Mouse (Mus musculus) T-cell, adult 2 months (primary cell): ENCODE results near the gene Rcan3.

Experiments used
- DNase-seq: peaks from one replicate; pipeline ENCODE4 v3.0.0; 2022; ENCODE audit warnings: low spot score

Rcan3 gene

DNA sequence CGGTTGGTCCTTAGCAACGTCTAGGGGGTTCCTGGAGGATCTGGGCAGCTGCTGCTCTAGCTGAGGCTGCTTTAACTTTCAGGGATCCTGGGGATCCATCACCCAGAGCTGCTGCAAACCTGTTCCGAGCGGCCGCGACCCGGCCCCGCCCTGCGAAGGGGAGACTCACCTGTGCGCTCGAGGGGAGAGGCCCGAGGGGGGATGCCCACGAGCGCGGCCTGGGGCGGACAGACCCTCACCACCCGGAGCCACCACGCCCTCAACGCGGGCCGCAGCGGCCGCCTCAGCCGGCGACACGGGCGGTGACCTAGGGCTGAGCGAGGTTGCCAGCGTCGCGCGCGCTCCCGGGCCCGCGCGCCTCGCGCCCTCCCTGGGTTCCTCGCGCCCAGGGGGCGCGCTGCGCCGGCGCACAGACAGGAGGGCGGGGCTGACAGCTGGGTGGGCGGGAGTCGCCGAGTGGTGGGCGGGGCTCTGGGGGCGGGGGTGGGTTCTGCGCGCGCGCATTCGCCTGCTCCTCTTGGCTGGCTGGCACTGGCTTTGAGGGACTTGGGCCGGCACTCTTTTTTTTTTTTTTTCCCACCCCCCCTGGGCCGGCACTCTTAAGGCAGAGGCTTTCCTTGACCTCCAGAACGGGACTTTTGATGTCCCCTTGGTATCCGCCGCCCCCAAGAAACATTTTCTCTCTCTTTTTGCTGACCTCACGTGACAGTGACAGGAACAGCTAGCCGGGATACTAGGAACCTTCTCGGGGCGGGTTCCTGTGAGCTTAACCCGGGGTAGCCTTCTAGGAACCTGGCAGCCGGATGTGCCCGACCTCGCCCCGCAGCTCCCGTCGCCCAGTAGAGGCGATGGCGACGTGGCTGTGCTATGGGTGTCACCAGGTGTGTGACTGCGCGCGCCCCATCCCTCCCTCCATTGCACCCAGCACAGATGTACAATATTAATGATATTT lies at the start of gene Rcan3:
Gene Rcan3, minus strand, starts transcription at position 411 of the 952 bp plus-strand sequence.
- DNase-seq: peak; percentile 75

DNA sequence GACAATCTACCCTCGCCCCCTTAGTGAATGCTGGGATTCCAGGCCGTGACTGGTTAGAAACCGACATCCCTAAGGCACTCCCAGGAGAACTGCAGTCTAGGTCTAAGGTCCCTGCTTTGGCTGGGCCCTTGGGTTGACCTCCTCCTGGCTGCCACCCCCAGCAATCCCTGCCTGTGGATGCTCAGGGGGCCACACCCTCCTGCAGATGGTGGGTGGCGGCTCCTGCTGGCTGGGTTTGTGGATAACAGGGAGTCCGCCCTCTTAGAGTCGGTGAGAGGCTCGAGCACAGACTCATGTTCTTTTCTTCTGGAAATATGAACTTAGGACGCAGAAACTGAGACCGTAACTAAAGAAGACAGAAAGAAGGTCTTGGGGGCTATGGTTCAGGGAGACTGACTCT lies 46.7 kb upstream of the Rcan3 start:
- no peak for DNase-seq

DNA sequence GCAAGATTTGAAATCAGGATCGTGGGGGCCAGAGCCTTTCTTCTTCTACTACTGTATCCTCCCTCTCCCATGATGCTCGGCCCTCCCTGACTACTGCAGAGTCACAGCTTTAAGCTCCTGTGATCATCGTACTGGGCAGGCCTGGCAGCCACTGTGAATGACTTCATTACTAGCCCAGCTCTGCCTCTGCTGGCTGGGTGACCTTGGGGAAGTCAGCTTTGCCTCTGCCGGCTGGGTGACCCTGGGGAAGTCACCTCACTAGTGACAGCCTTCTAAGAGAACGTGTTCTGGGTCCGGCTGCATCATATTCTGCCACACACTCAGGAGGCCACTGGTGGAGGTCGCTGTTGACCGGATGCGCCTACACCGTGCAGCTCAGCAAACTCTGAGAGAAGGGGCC lies 44.2 kb upstream of the Rcan3 start:
- no peak for DNase-seq

DNA sequence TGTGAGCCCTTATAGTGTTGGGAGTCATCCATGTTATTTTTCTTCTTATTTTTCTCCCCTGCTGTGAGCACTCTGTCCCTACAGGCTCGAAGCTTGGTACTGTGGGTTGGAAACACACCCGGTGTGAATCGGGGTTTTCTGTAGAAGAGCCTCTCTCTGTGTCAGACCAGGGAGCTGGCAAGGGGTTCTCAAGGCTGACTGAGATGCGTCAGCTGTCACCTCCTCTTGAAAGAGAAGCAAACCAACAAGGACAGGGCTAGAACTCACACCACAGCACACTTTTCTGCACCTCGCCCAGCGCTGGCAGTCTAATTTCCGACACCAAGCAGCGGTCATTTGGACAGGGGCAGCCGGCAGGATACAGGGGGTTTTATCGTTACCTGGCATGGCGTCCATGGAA lies 29.8 kb upstream of the Rcan3 start:
- DNase-seq: no peak

DNA sequence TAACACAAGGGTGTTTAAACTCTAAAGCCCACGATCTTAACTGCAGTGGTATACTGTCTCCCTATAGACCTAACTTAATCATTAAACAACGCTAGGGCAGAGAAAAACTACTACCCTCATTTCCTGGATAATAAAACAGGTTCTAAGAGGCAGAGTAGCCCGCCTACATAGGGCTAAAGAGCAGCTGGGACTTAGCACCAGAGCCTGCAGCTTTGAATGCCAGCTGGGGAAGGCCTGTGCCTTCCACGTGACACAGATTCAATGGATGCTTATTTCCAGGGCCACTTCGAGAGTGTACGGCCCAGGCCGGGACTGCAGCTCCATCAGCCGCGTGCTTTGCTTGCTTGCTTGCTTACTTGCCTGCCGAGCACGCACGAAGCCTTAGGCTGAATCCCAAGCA lies 19.9 kb upstream of the Rcan3 start:
- no peak for DNase-seq

DNA sequence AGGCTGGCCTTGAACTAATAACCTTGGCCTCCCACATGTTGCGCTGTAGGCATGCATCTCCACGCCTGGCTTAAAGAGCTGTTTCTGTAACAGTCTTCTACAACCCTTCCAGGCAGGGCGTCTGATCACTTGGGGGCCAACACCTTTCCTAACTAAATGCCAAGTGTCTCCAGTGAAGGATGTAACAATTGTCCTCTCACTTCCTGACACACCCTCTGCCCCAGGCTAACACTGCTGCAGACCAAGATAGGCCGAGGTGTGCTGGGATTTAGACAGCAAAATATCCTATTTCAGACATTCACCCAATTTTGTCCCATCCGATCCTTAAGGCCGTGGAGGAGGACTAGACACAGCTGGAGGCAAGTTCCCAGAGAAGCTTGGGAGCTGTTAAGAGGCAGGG lies 19.5 kb upstream of the Rcan3 start:
- no peak for DNase-seq

DNA sequence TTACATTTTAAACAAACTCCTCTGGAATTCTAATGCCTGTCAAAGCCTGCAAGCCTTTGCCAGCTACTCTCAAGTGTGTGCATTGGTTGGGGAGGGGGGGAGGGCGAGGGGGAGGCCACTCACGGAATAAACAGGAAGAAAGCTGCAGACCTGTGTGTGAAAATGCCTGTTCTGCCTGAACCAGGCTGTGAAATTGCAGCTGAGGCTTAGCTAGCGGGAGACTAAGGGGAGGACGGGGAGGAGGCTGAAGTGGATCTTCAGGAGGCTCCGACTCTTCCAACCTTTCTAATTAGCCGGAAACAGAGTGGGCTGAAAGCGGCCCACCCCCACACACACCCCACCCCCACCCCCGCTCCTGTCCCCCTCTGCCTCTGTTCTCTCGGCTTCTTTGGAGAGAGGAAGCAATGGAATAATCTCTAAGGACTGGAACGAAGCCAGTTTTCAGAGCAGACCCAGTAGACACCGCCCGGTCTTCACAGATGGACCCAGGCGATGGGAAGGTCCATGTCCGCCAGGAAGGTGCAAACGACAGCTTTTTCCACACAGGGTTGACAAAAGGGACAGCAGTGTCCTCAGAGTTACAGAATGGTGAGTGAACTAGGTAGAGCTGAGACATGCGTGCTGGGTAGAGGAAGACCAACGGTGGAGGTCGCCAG lies 17.8 kb upstream of the Rcan3 start:
- DNase-seq: no peak

DNA sequence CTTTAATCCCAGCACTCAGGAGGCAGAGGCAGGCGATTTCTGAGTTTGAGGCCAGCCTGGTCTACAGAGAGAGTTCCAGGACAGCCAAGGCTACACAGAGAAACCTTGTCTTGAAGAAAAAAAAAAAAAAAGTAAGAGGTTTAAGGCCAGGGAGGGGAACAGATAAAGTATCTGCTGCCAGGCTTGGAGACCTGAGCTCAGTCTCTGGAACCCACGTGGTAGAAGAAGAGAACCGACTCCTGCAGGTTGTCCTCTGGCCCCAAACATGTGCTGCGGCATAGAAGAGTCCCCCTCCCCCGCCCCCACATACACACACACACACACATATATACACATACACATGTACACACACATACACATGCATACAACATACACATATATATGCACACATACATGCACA lies 8.8 kb upstream of the Rcan3 start:
- no peak for DNase-seq

DNA sequence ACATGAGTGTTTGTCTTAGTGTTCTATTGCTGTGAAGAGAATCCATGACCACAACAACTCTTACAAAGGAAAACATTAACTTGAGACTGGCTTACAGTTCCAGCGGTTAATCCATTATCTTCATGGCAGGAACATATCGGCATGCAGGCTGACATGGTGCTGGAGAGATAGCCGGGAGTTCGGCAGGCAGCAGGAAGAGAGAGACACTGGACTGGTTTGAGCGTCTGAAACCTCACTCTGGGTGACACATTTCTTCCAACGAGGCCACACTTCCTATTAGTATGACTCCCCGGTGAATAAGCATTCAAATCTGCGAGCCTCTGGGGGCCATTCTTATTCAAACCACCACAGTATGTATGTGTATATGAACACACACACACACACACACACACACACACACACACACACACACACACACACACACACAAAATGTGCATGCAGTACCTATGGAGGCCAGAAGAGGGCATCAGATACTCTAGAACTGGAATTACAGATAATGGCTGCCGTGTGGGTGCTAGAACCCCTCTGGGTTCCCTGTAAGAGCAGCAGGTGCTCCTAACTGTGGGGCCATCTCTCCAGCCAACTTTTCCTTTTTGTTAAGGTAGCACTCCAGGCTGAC lies 6.4 kb upstream of the Rcan3 start:
- DNase-seq: peak; percentile 54

DNA sequence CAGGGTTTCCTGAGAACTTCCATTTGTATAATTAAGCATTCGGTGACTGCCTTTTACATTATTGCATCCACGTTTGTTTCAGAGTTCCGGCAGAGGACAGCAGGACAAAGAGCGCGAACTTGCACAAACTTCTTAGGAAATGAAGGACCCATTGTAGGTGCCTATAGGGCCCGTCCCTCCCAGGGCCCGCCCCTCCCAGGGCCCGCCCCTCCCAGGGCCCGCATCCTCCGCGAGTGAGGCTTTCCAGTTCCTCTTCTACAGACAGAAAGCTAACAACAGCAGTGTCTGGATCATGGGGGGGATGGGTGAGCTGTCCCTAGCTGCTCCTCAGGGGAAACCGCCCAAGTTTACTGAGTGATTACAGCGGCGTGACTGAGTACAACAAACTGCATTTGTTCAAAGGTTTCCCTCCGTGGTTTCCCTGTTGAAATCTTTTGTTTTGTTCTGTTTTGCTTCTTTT lies 5.6 kb upstream of the Rcan3 start:
- DNase-seq: peak; percentile 77

DNA sequence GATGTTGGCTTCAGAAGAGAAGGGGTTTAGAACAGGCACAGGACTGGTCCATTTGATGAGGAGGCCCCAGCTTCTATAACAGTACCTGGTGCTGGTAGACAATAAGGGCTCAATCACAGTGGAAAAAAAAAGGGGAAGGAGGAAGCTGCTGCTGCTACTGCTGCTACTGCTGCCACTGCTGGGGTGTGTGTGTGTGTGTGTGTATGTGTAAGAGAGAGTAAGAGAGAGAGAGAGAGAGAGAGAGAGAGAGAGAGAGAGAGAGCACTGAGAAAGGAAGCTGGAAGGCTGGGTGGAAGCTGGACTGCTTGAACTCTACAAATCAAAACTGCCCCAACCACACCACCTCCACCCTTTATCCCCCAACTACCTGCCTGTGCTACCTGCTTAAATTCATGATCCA lies 4.3 kb upstream of the Rcan3 start:
- no peak for DNase-seq

DNA sequence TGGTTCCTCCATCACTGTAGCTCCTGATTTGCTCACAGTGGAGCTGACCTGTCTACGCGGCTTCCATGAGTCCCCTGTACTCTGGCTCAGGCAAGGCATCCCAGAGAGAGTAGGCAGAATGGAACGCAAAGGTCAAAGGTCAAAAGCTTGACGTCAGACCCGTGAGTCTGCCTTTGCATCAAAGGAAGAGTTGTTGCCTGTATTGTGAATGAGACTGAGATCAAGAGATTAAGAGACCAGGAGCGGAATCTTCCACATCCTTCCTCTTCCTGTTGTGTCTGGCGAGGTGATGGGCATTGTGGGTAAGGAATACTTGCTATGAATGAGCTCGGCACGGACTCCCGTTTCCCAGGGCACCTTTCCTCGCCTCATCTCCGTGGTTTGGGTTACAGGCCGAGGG lies 2.6 kb upstream of the Rcan3 start:
- peak; percentile 79 for DNase-seq

DNA sequence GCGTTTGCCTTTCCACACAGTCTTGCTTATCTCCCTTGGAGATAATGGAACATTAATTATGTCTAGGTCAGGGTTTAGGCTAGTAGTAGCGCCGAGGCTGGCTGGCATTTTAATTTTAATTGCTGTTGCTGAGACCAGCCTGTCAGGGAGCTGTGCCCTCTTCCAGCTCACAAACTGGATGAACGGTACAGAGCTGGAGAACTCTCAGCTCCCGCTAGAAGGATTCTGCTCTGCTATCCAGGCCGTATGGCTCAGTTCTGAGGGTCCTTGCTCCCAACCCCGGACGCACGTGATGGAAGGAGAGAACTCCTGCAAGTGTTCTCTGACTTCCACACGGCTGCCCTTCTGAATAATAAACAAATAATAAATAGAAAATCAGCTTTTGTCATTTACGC lies 739 bp upstream of the Rcan3 start:
- no peak for DNase-seq

DNA sequence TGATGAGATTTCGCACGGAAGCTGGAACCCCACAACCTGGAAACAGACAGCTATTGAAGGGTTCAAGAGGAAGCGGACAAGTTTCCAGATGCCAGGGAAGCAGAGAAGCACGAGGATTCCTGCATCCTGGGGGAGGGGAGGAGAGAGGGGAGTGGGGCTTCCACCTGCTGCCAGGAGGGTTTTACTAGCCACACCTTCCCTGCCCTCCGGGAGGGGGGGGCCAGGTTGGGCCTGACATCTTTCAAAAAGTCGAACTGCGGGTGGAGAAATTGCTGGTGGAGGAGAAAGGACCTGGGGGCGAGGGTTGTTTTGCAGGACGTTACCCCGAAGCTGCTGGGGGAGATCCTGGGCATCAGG lies 589 bp downstream of the Rcan3 start:
- no peak for DNase-seq

DNA sequence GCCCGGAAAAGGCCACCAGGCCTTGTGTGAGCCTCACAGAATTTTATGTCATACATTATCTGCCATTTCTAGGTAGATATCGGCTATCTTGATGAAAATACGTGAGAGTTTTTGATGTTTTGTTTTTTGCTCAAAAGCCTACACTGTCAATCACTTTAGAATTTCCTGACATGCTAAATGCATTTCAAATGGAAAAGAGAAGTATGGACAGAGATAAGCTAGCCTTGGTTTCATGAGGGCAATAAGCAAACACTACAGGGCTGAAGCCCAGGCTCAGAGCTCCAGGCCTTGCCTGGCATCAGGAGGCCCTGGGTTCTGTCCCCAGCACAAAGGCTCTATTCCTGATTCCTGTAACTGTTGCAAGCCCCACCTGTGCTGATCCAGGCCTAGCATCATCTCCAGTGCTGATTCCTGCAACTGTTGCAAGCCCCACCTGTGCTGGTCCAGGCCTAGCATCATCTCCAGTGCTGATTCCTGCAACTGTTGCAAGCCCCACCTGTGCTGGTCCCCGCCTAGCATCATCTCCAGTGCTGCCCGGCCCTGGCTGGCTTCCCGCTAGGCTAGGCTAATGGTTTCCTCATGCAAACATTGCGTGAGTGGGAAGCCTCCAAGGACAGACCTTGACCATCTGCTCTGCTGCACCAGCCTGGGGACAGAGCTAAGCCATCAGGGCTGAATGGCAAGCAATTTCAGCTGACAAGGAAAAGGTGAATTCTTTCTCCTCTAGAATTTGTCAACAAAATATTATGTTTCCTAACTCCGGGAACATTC lies 3.5 kb downstream of the Rcan3 start:
- DNase-seq: no peak

DNA sequence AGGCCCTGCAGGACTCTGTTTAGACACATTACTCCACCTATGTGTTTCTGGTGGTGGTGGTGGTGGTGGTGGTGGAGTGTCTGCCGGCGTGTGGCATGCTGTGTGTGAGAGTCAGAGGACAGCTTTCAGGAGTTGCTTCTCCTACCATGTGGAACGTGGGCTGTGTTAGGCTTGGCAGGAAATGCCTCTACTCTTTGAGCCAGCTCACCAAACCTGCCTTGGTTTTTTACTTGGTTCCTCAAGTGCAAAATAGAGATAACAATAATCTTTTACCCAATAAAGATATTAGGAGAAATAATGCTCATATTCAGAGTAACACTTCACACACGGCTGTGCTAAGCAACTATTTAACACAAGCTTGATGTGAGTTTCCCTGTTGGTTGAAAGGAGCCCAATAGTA lies 4.3 kb downstream of the Rcan3 start:
- DNase-seq: no peak

DNA sequence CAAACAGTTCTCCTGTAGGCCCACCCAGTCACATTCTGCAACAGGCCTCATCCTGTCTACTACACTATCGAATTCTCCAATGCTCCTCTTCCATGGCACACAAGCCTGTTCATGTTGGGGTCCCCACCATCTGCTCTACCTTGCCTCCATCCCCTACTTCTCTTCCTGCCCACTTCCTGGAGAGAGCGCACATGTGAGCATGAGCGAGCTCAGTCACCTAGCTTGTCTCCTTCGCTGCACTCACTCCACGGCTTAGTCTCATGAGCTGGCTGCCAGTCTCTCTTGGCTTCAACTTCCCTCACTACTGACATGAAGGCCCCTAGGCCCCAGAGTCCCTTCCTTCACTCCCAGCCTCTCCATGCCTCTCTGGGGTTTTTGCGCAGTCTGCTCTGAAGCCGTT lies 7.1 kb downstream of the Rcan3 start:
- peak; percentile 18 for DNase-seq

DNA sequence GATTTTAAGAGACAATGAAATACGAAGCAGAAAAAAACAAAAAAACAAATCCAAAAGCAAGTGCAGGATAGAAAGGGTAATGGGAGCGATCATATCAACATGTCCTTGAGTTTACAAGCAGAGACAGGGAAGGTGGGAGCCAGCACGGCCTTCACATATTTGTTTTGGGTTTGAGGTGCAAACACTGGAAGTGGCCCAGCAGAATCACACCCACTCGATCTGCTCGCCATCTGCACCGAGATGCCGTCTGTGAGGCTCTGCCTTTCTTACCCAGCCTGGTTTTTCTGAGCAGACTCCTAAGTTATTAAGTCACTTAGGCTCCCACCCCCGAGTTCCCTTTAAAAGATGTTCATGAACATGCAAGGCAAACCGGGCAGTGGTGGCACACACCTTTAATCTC lies 8.0 kb downstream of the Rcan3 start:
- DNase-seq: no peak

DNA sequence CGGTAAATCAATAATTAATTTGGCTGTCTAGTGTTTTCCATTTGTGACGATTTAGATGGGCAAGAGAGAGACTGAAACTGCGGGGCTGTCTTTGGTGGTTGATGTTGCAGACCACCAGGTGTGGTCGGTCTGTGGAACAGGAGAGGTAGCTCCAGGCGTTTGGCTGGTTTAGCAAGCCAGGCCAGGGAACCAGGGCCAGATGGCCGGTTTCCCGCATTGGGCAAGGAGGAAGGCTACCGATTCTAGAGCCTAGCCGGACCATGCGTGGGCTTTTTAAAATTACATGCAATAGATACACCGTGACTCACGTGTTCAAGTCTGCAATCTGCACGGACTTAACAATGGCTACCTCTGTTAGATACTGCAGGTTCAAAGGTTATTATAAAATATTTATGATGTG lies 12.7 kb downstream of the Rcan3 start:
- DNase-seq: no peak

DNA sequence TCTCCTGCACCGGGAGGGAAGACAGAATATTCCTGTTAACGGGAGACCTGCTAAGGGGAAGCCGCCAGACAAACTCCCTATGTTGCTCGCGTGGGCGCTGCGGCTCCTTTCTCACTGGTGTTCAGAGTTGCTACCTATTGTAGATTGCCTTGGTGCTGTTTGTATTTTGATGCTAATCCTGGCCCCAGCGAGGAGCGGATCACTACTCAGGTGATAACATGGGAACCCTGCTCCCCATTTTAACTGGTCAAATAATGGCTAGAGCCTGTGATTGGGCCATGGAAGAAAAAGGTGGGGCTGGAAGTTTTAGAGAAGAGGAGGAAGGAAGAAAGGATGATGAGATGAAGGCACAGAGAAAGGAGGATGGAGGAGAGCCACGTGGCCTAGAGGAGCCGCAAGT lies 13.2 kb downstream of the Rcan3 start:
- no peak for DNase-seq

DNA sequence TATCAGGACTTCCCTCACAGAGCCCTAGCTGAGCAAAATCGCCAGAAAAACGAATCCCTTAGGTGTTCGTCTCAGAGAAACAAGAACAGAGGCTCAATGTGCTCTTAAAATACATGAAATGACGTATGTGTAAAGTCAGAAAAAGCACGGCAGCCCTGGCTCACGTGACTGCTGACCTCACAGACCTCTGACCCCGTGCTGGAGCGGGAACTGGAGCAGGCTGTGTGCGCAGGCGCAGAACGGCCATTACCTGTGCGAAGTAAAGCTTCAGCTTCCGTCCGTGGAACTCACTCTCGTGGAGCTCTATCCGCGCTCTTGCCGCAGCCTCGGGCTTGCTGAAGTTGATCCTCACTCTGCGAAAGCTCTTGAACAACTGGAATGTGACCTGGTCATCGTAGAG lies 13.7 kb downstream of the Rcan3 start:
- DNase-seq: no peak

DNA sequence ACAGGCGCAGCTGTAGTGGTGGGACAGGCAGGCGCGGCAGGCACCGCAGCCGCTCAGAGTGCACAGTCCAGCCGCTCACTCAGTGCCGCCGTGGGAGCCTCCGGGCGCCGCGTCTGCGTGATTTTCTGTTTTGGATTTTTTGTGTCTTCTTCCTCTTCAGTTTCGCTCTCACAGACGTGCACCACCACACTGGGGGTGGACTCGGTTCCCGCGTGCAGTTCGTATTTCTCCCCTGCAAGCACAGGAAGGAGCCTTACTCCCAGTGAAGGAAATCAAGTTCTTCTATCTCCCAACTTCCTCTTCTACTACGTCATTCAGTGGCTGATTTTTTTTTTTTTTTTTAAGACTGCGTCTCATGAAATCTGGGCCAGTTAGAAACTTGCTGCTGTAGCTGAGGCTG lies 17.3 kb downstream of the Rcan3 start:
- DNase-seq: peak; percentile 33
